Mouse (Mus musculus) limb, embryonic 14.5 days (tissue): ENCODE data around the gene Cst13. TPM values are rescaled to one million over a fixed set of nuclear protein-coding genes. Genes with fewer than 3 reads are reported as not detected.

Experiments used
- ATAC-seq: fragments of 200-750 bp; cut with Nextera tagmentation; 2 replicates; pipeline ENCODE4 v1.8.0; 2017; ENCODE audit warnings: low read depth, moderate number of reproducible peaks, moderate TSS enrichment; ENCODE audit not compliant: low FRiP score
- DNase-seq: peaks from one replicate; pipeline ENCODE4 v3.0.0-alpha.2; 2015; ENCODE audit warnings: low spot score
- H3K27ac ChIP-seq: fragments of 300-500 bp; sonication (generic); replicated peaks from 2 replicates; pipeline ENCODE4 v1.5.1; 2014; ENCODE audit warnings: low read depth, mild to moderate bottlenecking, low read length, moderate library complexity, mixed read lengths
- H3K27me3 ChIP-seq: fragments of 300-500 bp; sonication (generic); 2 replicates; pipeline ENCODE4 v1.6.1; 2014; ENCODE audit warnings: low read length, mixed read lengths; ENCODE audit not compliant: control insufficient read depth, insufficient read depth
- H3K36me3 ChIP-seq: fragments of 300-500 bp; sonication (generic); 2 replicates; pipeline ENCODE4 v1.6.1; 2014; ENCODE audit warnings: mild to moderate bottlenecking, low read length, moderate library complexity, mixed read lengths; ENCODE audit not compliant: control insufficient read depth, insufficient read depth
- H3K4me1 ChIP-seq: fragments of 300-500 bp; sonication (generic); 2 replicates; pipeline ENCODE4 v1.6.1; 2014; ENCODE audit warnings: antibody characterized with exemption, low read length, mixed read lengths; ENCODE audit not compliant: control insufficient read depth, insufficient read depth
- H3K4me2 ChIP-seq: fragments of 300-500 bp; sonication (generic); replicated peaks from 2 replicates; pipeline ENCODE4 v1.6.1; 2014; ENCODE audit warnings: low read depth, mild to moderate bottlenecking, low read length, moderate library complexity; ENCODE audit not compliant: severe bottlenecking
- H3K4me3 ChIP-seq: fragments of 300-500 bp; sonication (generic); replicated peaks from 2 replicates; pipeline ENCODE4 v1.5.1; 2014; ENCODE audit warnings: low read length
- H3K9ac ChIP-seq: fragments of 300-500 bp; sonication (generic); 2 replicates; pipeline ENCODE4 v1.6.1; 2014; ENCODE audit warnings: mild to moderate bottlenecking, low read depth, low read length, moderate library complexity; ENCODE audit not compliant: severe bottlenecking
- H3K9me3 ChIP-seq: fragments of 300-500 bp; sonication (generic); 2 replicates; pipeline ENCODE4 v1.6.1; 2016; ENCODE audit warnings: low read length; ENCODE audit not compliant: control insufficient read depth
- POLR2A ChIP-seq: fragments of 200-500 bp; IDR thresholded peaks from 2 replicates; pipeline ENCODE4 v1.8.0; 2012; ENCODE audit warnings: inconsistent platforms, mild to moderate bottlenecking, moderate library complexity, borderline replicate concordance; ENCODE audit not compliant: insufficient read depth, insufficient read length; ENCODE audit errors: extremely low read depth
- WGBS: fragments of 180-500 bp; shearing (Covaris S2); extraction: QIAGEN DNeasy Blood & Tissue Kit; methylation state at CpG from one replicate; pipeline ENCODE4 v1.1.7; 2014; 5-methylcytosine and 5-hydroxymethylcytosine counted together
- polyA plus RNA-seq, 2 experiments: library from polyadenylated mRNA; depleted of rRNA in 1 of 2; stranded (reverse) in 1 of 2; unstranded in 1 of 2; fragments of >200 nt; fragmentation: Nextera tagmentation in 1 of 2; extraction: Ambion mirVana in 1 of 2; gene quantifications; 2 replicates each; pipeline versions ENCODE4 v1.2.1 to v1.2.3; 2012 to 2014

Cst13 gene
- polyA plus RNA-seq, 2 experiments: not detected

DNA sequence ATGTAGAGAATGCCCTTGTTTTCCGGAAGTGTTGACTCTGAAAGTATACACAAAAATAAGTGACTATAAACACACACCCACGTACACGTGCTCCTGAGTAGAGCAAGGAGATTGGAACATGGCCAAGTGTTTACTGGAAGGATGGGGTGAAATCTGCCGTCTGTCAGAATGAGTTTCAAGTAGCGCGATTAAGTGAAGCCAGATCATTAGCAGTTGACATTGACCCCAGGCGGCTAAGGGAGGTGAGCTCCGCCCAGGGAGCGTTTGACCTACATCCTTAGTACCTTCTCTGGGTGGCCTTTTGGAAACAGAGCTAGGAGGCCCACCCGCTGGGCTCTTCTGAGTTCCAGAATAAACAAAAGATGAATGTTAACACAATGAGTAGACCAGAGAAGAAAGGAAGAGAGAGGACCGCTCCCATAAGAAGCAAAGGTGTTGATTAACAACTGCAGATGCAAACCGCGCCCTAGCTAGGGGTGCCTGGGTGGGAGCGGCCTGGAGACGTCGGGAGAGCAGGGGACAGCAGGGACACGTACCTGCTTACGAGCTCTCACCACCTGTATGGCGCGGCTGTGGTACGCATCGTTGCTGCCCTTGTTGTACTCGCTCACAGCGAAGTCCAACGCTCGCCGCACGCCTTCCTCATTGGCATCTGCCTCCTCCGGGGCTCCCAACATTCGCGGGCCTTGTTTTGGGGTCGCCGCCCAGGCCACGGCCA, 54.9 kb downstream of the Cst13 start:
- ATAC-seq: peak; percentile 64
- Histone ChIP-seq H3K27me3 (no peaks in the 10 kb centered on the region), H3K9ac (peak overlapping the region; percentile 69), H3K36me3 (peaks cover 16% of the 10 kb centered on the region), H3K4me1 (peaks cover 24% of the 10 kb centered on the region), H3K4me2 (peak overlapping the region; percentile 89), H3K27ac (peak overlapping the region; percentile 88), H3K9me3 (no peaks in the 10 kb centered on the region), H3K4me3 (peak overlapping the region; percentile 73)
- under 1% methylated on average over 34 of the region's 34 CpGs for WGBS
- no peak for TF ChIP-seq POLR2A
- DNase-seq: peak; percentile 35

GRCm38 (mm10) chr2:148875335-148875811, 55.5 kb downstream of the Cst13 start, which contains the start of gene Cst3:
Gene Cst3 (minus strand): TSS chr2:148875692.
- no peaks in the 10 kb centered on the region for H3K9me3 ChIP-seq
- peak within 1 kb of the TSS; percentile 88 for H3K27ac ChIP-seq
- H3K36me3 ChIP-seq: peaks cover 16% of the 10 kb centered on the region
- H3K9ac ChIP-seq: peak within 1 kb of the TSS; percentile 69
- peak within 1 kb of the TSS; percentile 73 for H3K4me3 ChIP-seq
- peak; percentile 89 for DNase-seq
- peaks cover 24% of the 10 kb centered on the region for H3K4me1 ChIP-seq
- H3K4me2 ChIP-seq: peak within 1 kb of the TSS; percentile 89
- TF ChIP-seq POLR2A: peak; percentile 52; the same call in 1 of the 2 replicates
- under 1% methylated on average over 15 of the region's 19 CpGs for WGBS
- no peaks in the 10 kb centered on the region for H3K27me3 ChIP-seq
- ATAC-seq: peak; percentile 98

- WGBS: 36% methylated on average over 3 of the region's 3 CpGs
- no peak for TF ChIP-seq POLR2A
- ATAC-seq (no peak), DNase-seq (no peak)
- Histone ChIP-seq H3K9me3 (no peaks in the 10 kb centered on the region), H3K27me3 (no peaks in the 10 kb centered on the region), H3K4me1 (peaks cover 24% of the 10 kb centered on the region), H3K4me3 (no peak overlapping the region), H3K9ac (no peak overlapping the region), H3K4me2 (no peak overlapping the region), H3K36me3 (peaks cover 2% of the 10 kb centered on the region; the same call in 1 of the 2 replicates), H3K27ac (no peak overlapping the region)
These were observed 57.3 kb downstream of the Cst13 start for GRCm38 (mm10) chr2:148877016-148877770.

DNA sequence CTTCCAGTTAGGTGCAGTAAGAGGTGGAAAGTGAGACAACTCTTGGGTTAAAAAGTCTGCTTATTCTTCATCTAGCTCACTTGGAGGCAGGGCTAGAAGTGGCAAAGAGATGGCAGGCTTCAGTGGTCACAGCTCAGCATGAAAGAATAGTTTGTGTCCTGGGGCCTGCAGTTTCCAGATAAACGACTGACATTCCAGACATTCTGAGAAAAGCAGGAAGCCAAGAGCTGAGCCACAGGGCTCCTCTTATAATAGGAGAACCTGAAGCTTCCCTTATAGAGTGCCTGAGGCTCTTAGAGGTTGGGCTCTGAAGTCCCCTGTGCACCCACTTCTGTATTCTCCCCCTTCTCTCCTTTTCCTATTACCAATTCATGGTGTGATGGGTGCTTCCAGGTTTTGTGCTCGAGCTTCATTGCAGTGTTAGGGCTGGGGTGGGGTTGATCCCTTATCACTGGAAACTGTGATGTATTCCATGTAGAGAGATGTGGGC, 58.8 kb downstream of the Cst13 start:
- H3K4me3 ChIP-seq: no peak overlapping the region
- WGBS: 8% methylated on average over 2 of the region's 2 CpGs
- ATAC-seq: no peak
- no peak overlapping the region for H3K27ac ChIP-seq
- H3K9me3 ChIP-seq: no peaks in the 10 kb centered on the region
- peaks cover 15% of the 10 kb centered on the region for H3K4me1 ChIP-seq
- no peaks in the 10 kb centered on the region for H3K27me3 ChIP-seq
- no peak overlapping the region for H3K4me2 ChIP-seq
- H3K9ac ChIP-seq: no peak overlapping the region; the same call in 1 of the 2 replicates
- DNase-seq: no peak
- TF ChIP-seq POLR2A: no peak
- no peaks in the 10 kb centered on the region for H3K36me3 ChIP-seq

DNA sequence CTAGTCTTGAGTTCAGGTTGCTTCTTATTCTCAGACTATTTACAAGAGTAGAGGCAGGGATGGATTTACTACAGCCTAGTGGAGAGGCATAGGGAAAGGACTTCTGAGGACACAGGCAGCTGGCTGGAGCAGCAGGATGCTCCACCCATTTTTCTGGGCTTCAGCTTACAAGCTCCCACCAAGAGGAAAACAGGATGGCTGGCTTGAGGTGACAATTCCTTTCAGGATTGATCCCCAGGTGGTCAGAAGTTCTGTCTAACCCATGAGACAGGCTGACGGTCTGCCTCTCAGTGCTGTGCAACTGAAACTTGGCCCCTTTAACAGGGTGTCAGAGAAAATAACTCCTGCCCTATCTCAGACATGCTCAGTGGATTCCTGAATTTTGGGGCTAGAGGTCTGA, 59.3 kb downstream of the Cst13 start:
- Histone ChIP-seq H3K27me3 (no peaks in the 10 kb centered on the region), H3K4me2 (no peak overlapping the region), H3K9me3 (no peaks in the 10 kb centered on the region), H3K27ac (no peak overlapping the region), H3K4me3 (no peak overlapping the region), H3K4me1 (peaks cover 10% of the 10 kb centered on the region), H3K9ac (no peak overlapping the region), H3K36me3 (no peaks in the 10 kb centered on the region)
- no peak for DNase-seq
- no peak for ATAC-seq
- no peak for TF ChIP-seq POLR2A
- 29% methylated on average over 1 of the region's 1 CpGs for WGBS

Other genes starting within 250 kb of the Cst13 start
- gene Nxt1, start 147.5 kb upstream of the Cst13 start, polyA plus RNA-seq (2012; rRNA removed): 64.5 and 70.8 TPM in 2 replicates
- 89.5 and 91.6 TPM in 2 replicates for gene Nxt1, start 147.5 kb upstream of the Cst13 start, polyA plus RNA-seq (2014; fragmentation: Nextera tagmentation; extraction: Ambion mirVana)
- 13.6 and 15.3 TPM in 2 replicates for gene Gzf1, start 139.1 kb upstream of the Cst13 start, polyA plus RNA-seq (2012; rRNA removed)
- 21.6 and 22.4 TPM in 2 replicates for gene Gzf1, start 139.1 kb upstream of the Cst13 start, polyA plus RNA-seq (2014; fragmentation: Nextera tagmentation; extraction: Ambion mirVana)
- gene Napb, start 87.6 kb upstream of the Cst13 start, polyA plus RNA-seq (2012; rRNA removed): 6.7 and 6.9 TPM in 2 replicates
- gene Napb, start 87.6 kb upstream of the Cst13 start, polyA plus RNA-seq (2014; fragmentation: Nextera tagmentation; extraction: Ambion mirVana): 4.1 and 4.4 TPM in 2 replicates
- gene Cstl1, start 69.7 kb upstream of the Cst13 start, polyA plus RNA-seq (2012; rRNA removed): not detected in 2 replicates
- not detected in 2 replicates for gene Cstl1, start 69.7 kb upstream of the Cst13 start, polyA plus RNA-seq (2014; fragmentation: Nextera tagmentation; extraction: Ambion mirVana)
- gene Cst11, start 48.6 kb upstream of the Cst13 start, polyA plus RNA-seq (2012; rRNA removed): not detected in 2 replicates
- gene Cst11, start 48.6 kb upstream of the Cst13 start, polyA plus RNA-seq (2014; fragmentation: Nextera tagmentation; extraction: Ambion mirVana): not detected in 2 replicates
- gene 8030411F24Rik, start 38.1 kb upstream of the Cst13 start, polyA plus RNA-seq (2012; rRNA removed): not detected in 2 replicates
- not detected in 2 replicates for gene 8030411F24Rik, start 38.1 kb upstream of the Cst13 start, polyA plus RNA-seq (2014; fragmentation: Nextera tagmentation; extraction: Ambion mirVana)
- gene Cst12, start 30.7 kb upstream of the Cst13 start, polyA plus RNA-seq (2012; rRNA removed): not detected in 2 replicates
- not detected in 2 replicates for gene Cst12, start 30.7 kb upstream of the Cst13 start, polyA plus RNA-seq (2014; fragmentation: Nextera tagmentation; extraction: Ambion mirVana)
- not detected in 2 replicates for gene Cst8, start 21.3 kb upstream of the Cst13 start, polyA plus RNA-seq (2012; rRNA removed)
- not detected in 2 replicates for gene Cst8, start 21.3 kb upstream of the Cst13 start, polyA plus RNA-seq (2014; fragmentation: Nextera tagmentation; extraction: Ambion mirVana)
- not detected in 2 replicates for gene Cst9, start 15.1 kb downstream of the Cst13 start, polyA plus RNA-seq (2012; rRNA removed)
- gene Cst9, start 15.1 kb downstream of the Cst13 start, polyA plus RNA-seq (2014; fragmentation: Nextera tagmentation; extraction: Ambion mirVana): not detected in 2 replicates
- 0.20 TPM in 1 of 2 replicates, not detected in the other for gene 9230104L09Rik, start 45.0 kb downstream of the Cst13 start, polyA plus RNA-seq (2012; rRNA removed)
- not detected in 2 replicates for gene 9230104L09Rik, start 45.0 kb downstream of the Cst13 start, polyA plus RNA-seq (2014; fragmentation: Nextera tagmentation; extraction: Ambion mirVana)
- 413 and 416 TPM in 2 replicates for gene Cst3, start 55.6 kb downstream of the Cst13 start, polyA plus RNA-seq (2012; rRNA removed)
- 518 and 558 TPM in 2 replicates for gene Cst3, start 55.6 kb downstream of the Cst13 start, polyA plus RNA-seq (2014; fragmentation: Nextera tagmentation; extraction: Ambion mirVana)
- gene Gm1330, start 183.2 kb downstream of the Cst13 start, polyA plus RNA-seq (2012; rRNA removed): not detected in 2 replicates
- not detected in 2 replicates for gene Gm1330, start 183.2 kb downstream of the Cst13 start, polyA plus RNA-seq (2014; fragmentation: Nextera tagmentation; extraction: Ambion mirVana)
- gene Gm10750, start 197.2 kb downstream of the Cst13 start, polyA plus RNA-seq (2012; rRNA removed): not detected in 2 replicates
- not detected in 2 replicates for gene Gm10750, start 197.2 kb downstream of the Cst13 start, polyA plus RNA-seq (2014; fragmentation: Nextera tagmentation; extraction: Ambion mirVana)